Mouse (Mus musculus) testis, adult 2 months (tissue): ENCODE results near the gene Mpped2. TPM values are rescaled to one million over a fixed set of nuclear protein-coding genes. Genes with fewer than 3 reads are reported as not detected.

Experiments used
- H3K27ac ChIP-seq: fragments of 200-500 bp; 2 replicates; pipeline ENCODE4 v1.5.1; 2012; ENCODE audit warnings: low read depth, low read length; ENCODE audit not compliant: control insufficient read depth, insufficient read depth
- H3K27me3 ChIP-seq: fragments of 200-500 bp; 2 replicates; pipeline ENCODE4 v1.6.1; 2012; ENCODE audit warnings: mild to moderate bottlenecking, low read length, moderate library complexity; ENCODE audit not compliant: control insufficient read depth, insufficient read depth
- H3K36me3 ChIP-seq: fragments of 200-500 bp; 2 replicates; pipeline ENCODE4 v1.6.1; 2012; ENCODE audit warnings: mild to moderate bottlenecking, low read length; ENCODE audit not compliant: control insufficient read depth, insufficient read depth
- H3K4me1 ChIP-seq: fragments of 200-500 bp; 2 replicates; pipeline ENCODE4 v1.6.1; 2012; ENCODE audit warnings: low read length; ENCODE audit not compliant: control insufficient read depth, insufficient read depth
- H3K4me3 ChIP-seq: fragments of 200-500 bp; 2 replicates; pipeline ENCODE4 v1.5.1; 2012; ENCODE audit warnings: low read depth, mild to moderate bottlenecking, low read length, moderate library complexity, mixed read lengths; ENCODE audit not compliant: control insufficient read depth
- CTCF ChIP-seq: fragments of 200-500 bp; IDR thresholded peaks from 2 replicates; pipeline ENCODE4 v1.5.1; 2012; ENCODE audit warnings: low read depth, mild to moderate bottlenecking, inconsistent platforms, low read length, moderate library complexity; ENCODE audit not compliant: control insufficient read depth, insufficient read depth, insufficient replicate concordance
- POLR2A ChIP-seq: fragments of 200-500 bp; IDR thresholded peaks from 2 replicates; pipeline ENCODE4 v1.6.1; 2012; ENCODE audit warnings: low read depth, mild to moderate bottlenecking, inconsistent platforms, low read length, moderate library complexity; ENCODE audit not compliant: control insufficient read depth
- polyA plus RNA-seq: library from polyadenylated mRNA; depleted of rRNA; stranded (reverse); fragments of >200 nt; gene quantifications from 2 replicates; pipeline ENCODE4 v1.2.3, GENCODE M21; 2012

The Mpped2 gene
- polyA plus RNA-seq, 1 experiment: 0.88 TPM

DNA sequence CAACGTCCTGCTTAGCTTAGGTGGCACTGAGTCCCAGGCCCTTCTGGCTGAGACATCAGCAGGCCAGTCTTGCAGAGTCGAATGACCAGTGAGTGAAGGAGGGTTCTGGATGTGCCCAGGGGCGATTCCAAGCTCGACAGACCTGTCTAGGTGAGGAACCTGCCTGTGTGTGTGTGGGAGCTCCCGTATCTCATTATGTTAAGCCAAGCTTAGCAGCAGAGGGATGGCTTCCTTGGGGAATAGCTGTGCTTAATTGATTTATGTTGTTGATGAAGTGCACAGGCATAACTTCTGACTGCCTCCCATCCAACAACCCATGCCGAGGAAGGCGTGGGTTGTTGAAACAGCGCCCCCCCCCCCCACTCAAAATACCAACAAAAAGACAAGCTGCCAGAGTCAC is 128.2 kb downstream of the Mpped2 start:
- Histone ChIP-seq H3K27ac (no peak overlapping the region), H3K4me3 (no peak overlapping the region), H3K36me3 (no peaks in the 10 kb centered on the region), H3K4me1 (no peaks in the 10 kb centered on the region), H3K27me3 (no peaks in the 10 kb centered on the region)
- TF ChIP-seq POLR2A: no peak
- no peak for TF ChIP-seq CTCF

DNA sequence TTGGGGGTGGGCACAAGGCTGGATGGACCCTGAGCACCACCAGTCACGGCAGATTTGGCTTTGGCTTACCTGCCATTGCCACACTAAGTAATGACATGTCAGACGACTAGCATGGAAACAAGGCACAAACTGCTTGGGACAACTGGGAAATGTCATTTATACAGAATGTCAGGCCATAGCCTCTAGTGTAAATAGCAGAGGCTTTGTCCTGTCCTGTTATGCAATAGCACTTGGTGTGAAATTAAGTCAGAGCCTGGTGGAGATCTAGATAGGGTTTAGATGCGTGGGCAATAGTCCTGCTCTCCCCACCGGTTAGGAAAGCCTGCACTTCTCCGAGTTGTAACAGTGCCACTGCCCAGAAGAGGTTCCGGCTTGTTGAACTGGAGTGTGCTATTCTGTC is 128.8 kb downstream of the Mpped2 start:
- no peak overlapping the region for H3K27ac ChIP-seq

DNA sequence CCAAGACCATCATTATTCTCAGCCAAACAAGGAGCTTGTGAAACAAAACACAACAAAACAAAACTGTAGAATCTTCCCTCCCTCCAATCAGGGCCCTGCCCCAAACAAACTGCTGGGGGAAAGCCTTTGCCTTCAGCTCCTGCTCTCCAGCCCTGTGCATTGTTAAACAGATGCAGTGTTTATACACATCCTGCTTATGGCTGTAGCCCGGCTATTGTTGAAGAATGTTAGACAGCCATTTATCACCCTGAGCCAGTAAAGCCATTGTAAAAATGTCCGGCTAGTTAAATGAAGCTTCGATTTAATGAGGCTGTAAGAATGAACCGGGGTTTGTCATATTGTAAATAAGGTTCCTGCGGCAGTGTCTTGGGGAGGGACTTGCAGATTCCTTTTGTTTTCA is 129.5 kb downstream of the Mpped2 start:
- no peak overlapping the region for H3K27ac ChIP-seq
- H3K36me3 ChIP-seq: no peaks in the 10 kb centered on the region
- H3K4me3 ChIP-seq: no peak overlapping the region
- no peaks in the 10 kb centered on the region for H3K4me1 ChIP-seq
- TF ChIP-seq CTCF (no peak), POLR2A (no peak)
- H3K27me3 ChIP-seq: no peaks in the 10 kb centered on the region

More for the DNA sequence above, 128.8 kb downstream of the Mpped2 start:
- TF ChIP-seq CTCF: no peak
- no peak for TF ChIP-seq POLR2A
- no peaks in the 10 kb centered on the region for H3K36me3 ChIP-seq
- no peak overlapping the region for H3K4me3 ChIP-seq
- no peaks in the 10 kb centered on the region for H3K4me1 ChIP-seq
- no peaks in the 10 kb centered on the region for H3K27me3 ChIP-seq

DNA sequence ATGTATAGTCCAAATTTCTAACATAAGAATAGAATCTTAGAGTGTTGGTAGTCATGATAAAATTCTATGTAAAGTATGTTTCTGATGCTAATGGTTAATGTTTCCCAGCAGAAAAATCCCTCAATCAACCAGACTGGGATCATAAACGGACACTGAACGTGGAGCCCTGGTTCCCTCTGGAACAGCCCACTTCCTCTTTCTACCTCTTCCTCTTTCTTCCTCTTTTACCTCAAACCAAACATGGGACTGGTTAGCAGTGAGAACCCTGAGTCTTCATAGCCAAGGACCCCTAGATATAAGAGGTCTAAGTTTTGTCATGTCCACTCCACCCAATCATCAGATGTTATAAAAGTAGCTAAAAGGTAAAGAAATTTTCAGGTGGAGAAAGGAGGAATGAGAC is 132.4 kb downstream of the Mpped2 start:
- TF ChIP-seq CTCF (no peak), POLR2A (no peak)
- Histone ChIP-seq H3K4me1 (no peaks in the 10 kb centered on the region), H3K4me3 (no peak overlapping the region)

DNA sequence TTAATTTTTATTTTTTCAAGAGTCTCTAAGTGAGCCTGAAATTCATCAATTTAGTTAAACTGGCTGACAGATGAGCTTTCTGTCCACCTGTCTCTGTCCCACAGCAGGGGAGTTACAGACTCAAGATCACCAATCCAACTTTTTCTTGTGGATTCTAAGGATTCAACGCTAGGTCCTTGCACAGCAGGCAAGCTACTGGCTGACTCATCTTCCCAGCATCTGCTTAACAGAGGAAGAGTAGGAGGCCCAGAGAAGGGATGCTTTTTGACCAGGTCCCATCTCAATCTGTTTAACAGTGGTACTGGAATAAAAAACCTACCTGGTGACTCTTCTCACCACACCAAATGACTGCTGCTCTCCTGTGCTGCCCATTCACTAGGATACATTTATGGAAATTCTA is 133.0 kb downstream of the Mpped2 start:
- TF ChIP-seq POLR2A (no peak), CTCF (no peak)
- Histone ChIP-seq H3K27ac (no peak overlapping the region), H3K36me3 (no peaks in the 10 kb centered on the region), H3K4me1 (no peaks in the 10 kb centered on the region), H3K4me3 (no peak overlapping the region), H3K27me3 (no peaks in the 10 kb centered on the region)

More for the DNA sequence above, 132.4 kb downstream of the Mpped2 start:
- Histone ChIP-seq H3K27ac (no peak overlapping the region), H3K36me3 (no peaks in the 10 kb centered on the region), H3K27me3 (no peaks in the 10 kb centered on the region)

DNA sequence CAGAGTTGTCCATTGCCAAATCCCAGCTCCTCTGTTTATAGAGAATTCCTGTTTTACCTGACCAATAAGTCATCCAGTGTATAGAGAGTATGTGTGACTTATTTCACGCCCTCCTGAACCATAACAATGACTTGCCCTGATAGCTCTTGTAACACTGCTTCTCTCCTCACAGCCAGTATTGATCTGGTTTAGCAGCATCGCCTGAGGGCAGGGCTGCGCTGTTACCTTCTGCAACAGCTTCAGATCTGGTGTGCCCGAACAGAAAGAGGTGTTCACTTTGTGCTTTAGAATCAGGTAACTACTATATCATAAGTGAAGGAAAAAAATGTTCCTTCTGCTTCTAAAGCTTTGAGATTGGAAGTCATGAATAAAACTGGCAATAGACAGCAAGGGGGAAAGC is 133.7 kb downstream of the Mpped2 start:
- Histone ChIP-seq H3K4me1 (no peaks in the 10 kb centered on the region), H3K27me3 (no peaks in the 10 kb centered on the region), H3K27ac (no peak overlapping the region), H3K36me3 (no peaks in the 10 kb centered on the region), H3K4me3 (no peak overlapping the region)
- no peak for TF ChIP-seq CTCF
- TF ChIP-seq POLR2A: no peak

DNA sequence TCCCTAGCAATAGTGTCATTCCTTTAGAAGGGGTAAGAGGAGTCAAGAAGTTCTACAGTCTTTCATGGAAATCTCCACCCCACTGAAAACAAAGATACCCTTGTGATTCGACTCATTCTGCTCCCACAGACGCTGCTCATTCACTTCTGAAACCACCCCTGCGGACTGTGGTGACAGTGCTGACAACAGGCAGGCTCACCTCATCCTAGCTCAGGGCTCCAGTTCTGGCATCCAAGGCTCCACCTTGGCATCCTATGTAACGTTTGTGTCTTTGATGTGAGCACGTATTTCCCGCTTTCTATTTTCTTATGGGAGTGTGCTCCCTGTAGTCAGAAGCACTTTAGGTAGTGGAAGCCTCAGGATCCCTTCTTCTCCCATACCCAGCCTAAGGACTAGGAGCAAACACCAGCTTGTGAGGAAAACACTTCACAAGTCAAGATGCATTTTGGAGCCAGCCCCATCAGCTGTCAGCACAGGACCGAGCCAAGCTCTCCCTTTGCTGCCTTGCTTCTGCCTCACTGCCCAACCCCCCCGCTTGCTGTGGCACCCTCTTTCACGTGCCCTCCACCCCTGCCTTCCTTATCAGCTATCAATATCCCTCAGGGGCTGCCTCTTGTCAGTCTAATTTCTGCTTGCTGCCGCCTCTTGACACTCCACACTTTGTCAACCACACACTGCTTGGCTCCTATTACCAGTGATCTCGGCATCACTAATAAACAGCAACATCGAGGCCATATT is 135.7 kb downstream of the Mpped2 start:
- no peaks in the 10 kb centered on the region for H3K36me3 ChIP-seq
- H3K27me3 ChIP-seq: no peaks in the 10 kb centered on the region
- H3K4me1 ChIP-seq: no peaks in the 10 kb centered on the region
- TF ChIP-seq POLR2A (no peak), CTCF (no peak)
- H3K27ac ChIP-seq: no peak overlapping the region
- no peak overlapping the region for H3K4me3 ChIP-seq

DNA sequence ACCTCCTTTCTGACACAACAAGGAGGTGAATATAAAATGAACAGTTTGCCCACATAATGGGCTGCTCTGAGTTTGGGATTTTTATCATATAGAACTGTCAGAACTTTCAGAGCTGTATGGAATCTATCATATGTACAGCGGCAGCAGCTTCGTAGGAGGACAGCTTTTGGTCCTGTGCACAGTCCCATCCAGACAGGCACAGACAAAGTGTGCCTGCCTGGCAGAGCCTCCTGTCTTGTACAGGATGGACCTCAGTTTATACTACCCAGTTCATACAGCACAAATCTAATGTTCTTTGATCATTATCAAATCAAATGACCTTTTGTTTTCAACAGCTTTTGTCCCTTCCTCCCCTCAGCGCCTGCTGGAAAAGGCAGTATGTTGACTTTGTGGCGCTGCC is 136.4 kb downstream of the Mpped2 start:
- TF ChIP-seq CTCF (no peak), POLR2A (no peak)
- H3K27ac ChIP-seq: no peak overlapping the region

More for the DNA sequence above, 136.4 kb downstream of the Mpped2 start:
- no peaks in the 10 kb centered on the region for H3K4me1 ChIP-seq
- no peaks in the 10 kb centered on the region for H3K36me3 ChIP-seq
- H3K27me3 ChIP-seq: no peaks in the 10 kb centered on the region
- no peak overlapping the region for H3K4me3 ChIP-seq
